Mouse (Mus musculus): ENCODE results near the gene Depdc5. TPM values are rescaled to one million over a fixed set of nuclear protein-coding genes. Genes with fewer than 3 reads are reported as not detected.

The Depdc5 gene
- polyA plus RNA-seq, 1 experiment from 2014 or later = 25.7 TPM

DNA sequence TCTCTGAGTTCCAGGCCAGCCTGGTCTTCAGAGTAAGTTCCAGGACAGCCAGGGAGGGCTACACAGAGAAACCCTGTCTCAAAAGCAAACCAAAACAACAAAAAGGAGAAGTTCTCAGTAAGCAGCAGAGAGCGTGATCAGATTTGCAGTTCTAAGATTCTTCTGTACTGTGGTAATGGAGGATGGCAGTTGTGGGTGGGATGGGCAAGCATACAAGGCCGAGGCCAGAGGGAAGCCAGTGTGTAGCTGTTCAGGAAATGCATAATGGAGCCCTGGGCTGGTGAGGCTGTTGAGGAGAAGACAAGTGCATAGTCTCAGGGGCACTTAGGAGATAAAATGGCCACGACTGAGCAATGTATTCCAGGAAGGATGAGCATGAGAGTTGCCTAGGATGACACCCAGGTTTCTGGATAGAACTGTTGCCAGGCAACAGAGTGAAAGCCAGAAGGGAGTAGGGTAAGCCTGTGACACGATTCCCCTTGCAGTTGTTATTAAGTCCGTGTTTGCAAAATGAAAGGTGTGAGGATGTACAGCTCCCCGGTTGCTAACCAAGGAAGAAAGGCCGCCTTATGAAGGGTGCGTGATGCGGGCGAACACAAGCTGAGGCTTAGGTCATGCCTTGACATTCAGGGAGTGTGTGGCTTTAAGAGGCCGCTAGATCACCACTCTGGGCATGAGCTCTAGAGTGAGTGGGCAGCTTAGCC is 142.1 kb downstream of the Depdc5 start:
- Histone ChIP-seq H3K4me2 (replicated peaks; ENCODE audit: low read depth, low read length) (no peak overlapping the region), H3K36me3 (ENCODE audit: insufficient read depth, low read length) (no peaks in the 10 kb centered on the region), H3K9ac (replicated peaks; ENCODE audit: low read length) (no peak overlapping the region), H3K27ac (ENCODE audit: low read length) (no peak overlapping the region), H3K4me1 (ENCODE audit: insufficient read depth, low read length) (peaks cover under 1% of the 10 kb centered on the region; the same call in 1 of the 2 replicates), H3K9me3 (ENCODE audit: low read length) (no peaks in the 10 kb centered on the region), H3K27me3 (ENCODE audit: insufficient read depth, low read length) (no peaks in the 10 kb centered on the region), H3K4me3 (ENCODE audit: low read length) (no peak overlapping the region)
- WGBS = 81% methylated on average over 11 of the region's 11 CpGs
- no peak for ATAC-seq (ENCODE audit: low FRiP score, low TSS enrichment)

DNA sequence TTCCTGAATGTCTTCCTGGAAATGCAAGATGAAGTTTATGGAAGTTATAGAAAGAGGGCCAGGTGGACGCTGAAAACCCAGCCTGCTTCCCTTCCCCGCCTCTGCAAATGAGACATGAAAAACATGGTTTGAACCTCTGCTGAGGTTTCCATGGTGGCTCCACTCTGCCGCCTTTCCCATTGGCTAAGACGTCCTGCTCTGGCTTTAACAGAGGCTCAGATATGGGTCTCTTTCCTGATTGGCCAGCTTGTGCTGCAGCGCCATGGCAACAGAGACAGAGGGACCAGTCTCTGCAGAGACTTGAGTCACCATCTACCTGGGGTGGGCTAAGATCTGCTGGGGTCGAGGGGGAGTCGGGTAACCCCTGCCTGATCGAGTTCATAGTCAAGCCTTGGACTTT is 143.2 kb downstream of the Depdc5 start:
- Histone ChIP-seq H3K27me3 (ENCODE audit: insufficient read depth, low read length) (no peaks in the 10 kb centered on the region), H3K4me2 (replicated peaks; ENCODE audit: low read depth, low read length) (no peak overlapping the region), H3K27ac (ENCODE audit: low read length) (no peak overlapping the region), H3K4me1 (ENCODE audit: insufficient read depth, low read length) (peaks cover 6% of the 10 kb centered on the region; the same call in 1 of the 2 replicates), H3K36me3 (ENCODE audit: insufficient read depth, low read length) (no peaks in the 10 kb centered on the region), H3K9me3 (ENCODE audit: low read length) (no peaks in the 10 kb centered on the region), H3K9ac (replicated peaks; ENCODE audit: low read length) (no peak overlapping the region), H3K4me3 (ENCODE audit: low read length) (no peak overlapping the region)
- no peak for ATAC-seq (ENCODE audit: low FRiP score, low TSS enrichment)
- whole genome bisulfite sequencing = 35% methylated on average over 8 of the region's 8 CpGs

DNA sequence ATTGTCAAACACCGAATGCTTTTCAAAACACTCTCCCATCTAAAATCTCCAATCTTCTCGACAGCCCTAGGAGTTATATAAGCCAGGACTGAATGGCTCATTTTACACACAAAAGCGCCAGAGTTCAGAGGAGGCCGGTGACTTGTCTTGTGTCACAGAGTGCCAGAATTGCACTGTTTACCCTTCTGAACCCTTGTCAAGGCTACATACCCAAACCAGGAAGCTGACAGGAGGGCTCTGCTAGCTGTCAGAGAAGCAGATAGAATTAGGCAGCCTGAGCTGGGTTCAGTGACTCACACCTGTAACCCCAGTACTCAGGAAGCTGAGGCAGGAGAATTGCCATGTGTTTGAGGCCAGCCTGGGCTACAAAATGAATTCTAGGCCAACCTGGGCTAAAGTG is 143.9 kb downstream of the Depdc5 start:
- Histone ChIP-seq H3K4me2 (replicated peaks; ENCODE audit: low read depth, low read length) (no peak overlapping the region), H3K9me3 (ENCODE audit: low read length) (no peaks in the 10 kb centered on the region), H3K27me3 (ENCODE audit: insufficient read depth, low read length) (no peaks in the 10 kb centered on the region), H3K27ac (ENCODE audit: low read length) (no peak overlapping the region), H3K36me3 (ENCODE audit: insufficient read depth, low read length) (no peaks in the 10 kb centered on the region), H3K4me3 (ENCODE audit: low read length) (no peak overlapping the region), H3K9ac (replicated peaks; ENCODE audit: low read length) (no peak overlapping the region), H3K4me1 (ENCODE audit: insufficient read depth, low read length) (peaks cover 6% of the 10 kb centered on the region; the same call in 1 of the 2 replicates)
- no peak for ATAC-seq (ENCODE audit: low FRiP score, low TSS enrichment)
- WGBS = 52% methylated on average over 4 of the region's 4 CpGs

DNA sequence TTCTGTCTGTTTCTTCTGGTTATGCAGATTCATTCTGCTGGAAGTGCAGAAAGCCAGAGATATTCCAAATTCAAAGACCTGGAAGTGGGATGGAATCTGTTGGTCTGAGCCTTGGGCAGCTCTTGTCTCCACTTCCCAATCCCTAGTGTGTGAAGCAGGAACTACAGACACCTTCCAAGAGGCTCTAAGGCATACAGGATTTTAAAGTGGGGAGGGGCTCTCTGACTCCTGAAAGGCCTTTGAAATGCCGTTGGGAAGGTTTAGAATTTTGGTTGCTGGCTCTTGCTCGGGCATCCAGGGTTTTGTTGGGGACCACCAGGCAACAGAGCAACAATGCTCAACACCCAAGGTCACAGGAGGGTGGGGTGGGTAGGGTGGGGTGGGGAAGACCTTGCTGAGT is 145.8 kb downstream of the Depdc5 start:
- no peak overlapping the region for H3K27ac ChIP-seq (ENCODE audit: low read length)

GRCm38 (mm10) chr5:33009818-33010812 is 146.6 kb downstream of the Depdc5 start:
- Histone ChIP-seq H3K36me3 (ENCODE audit: insufficient read depth, low read length) (no peaks in the 10 kb centered on the region), H3K9me3 (ENCODE audit: low read length) (no peaks in the 10 kb centered on the region), H3K4me1 (ENCODE audit: insufficient read depth, low read length) (peaks cover 6% of the 10 kb centered on the region; the same call in 1 of the 2 replicates), H3K4me3 (ENCODE audit: low read length) (no peak overlapping the region), H3K4me2 (replicated peaks; ENCODE audit: low read depth, low read length) (no peak overlapping the region), H3K27ac (ENCODE audit: low read length) (no peak overlapping the region), H3K9ac (replicated peaks; ENCODE audit: low read length) (no peak overlapping the region), H3K27me3 (ENCODE audit: insufficient read depth, low read length) (no peaks in the 10 kb centered on the region)
- no peak for ATAC-seq (ENCODE audit: low FRiP score, low TSS enrichment)
- 62% methylated on average over 14 of the region's 14 CpGs for WGBS

More for the DNA sequence above, 145.8 kb downstream of the Depdc5 start:
- H3K4me3 ChIP-seq (ENCODE audit: low read length) = no peak overlapping the region
- H3K4me1 ChIP-seq (ENCODE audit: insufficient read depth, low read length) = peaks cover 6% of the 10 kb centered on the region; the same call in 1 of the 2 replicates
- no peak overlapping the region for H3K4me2 ChIP-seq (replicated peaks; ENCODE audit: low read depth, low read length)
- no peaks in the 10 kb centered on the region for H3K9me3 ChIP-seq (ENCODE audit: low read length)
- WGBS = 44% methylated on average over 2 of the region's 2 CpGs
- H3K36me3 ChIP-seq (ENCODE audit: insufficient read depth, low read length) = no peaks in the 10 kb centered on the region
- ATAC-seq (ENCODE audit: low FRiP score, low TSS enrichment) = no peak
- H3K27me3 ChIP-seq (ENCODE audit: insufficient read depth, low read length) = no peaks in the 10 kb centered on the region
- no peak overlapping the region for H3K9ac ChIP-seq (replicated peaks; ENCODE audit: low read length)

DNA sequence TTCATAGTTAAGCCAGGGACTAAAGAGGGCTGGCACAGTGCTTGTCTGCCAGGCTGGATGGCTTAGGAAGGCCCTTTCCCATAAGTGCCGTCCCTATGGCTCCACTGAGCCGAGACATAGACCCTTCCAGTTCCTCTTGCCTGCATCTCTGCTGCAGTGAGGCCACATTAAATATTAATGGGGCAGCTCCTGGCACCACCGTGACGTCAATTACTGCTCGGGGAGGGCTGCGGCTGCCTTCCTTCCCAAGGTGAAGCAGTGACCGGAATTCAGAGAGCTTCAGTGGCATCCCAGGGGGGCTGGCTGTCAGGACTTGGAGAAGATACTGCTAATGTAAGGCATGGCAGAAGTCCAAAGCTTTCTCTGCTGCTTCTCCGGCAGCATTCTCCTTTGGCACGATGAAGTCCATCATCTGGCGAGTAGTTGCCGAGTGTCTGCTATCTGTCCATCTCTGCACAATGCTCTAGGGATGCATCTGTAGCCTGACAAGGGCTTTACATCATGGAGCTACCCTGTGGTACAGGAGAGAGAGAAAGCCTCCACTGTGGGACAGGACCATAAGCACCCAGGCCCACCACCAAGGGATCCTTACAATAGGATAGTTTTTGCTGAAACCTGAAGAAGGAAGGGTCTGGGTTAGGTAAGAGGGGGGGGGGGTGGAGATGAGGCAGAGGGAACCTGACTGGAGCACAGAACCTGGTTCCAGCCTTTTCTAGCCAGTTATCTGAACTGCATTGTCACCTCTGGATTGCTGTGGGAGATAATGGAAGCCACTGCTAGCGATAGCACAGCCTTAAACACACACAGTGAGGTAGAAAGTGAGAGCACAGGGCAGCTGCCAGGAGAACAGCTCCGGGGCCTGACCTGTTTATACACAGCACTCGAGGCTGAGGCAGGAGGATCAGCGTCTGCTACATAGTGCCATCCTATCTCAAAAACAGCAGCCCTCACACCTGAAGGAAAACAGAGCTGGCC is 147.9 kb downstream of the Depdc5 start:
- Histone ChIP-seq H3K27me3 (ENCODE audit: insufficient read depth, low read length) (no peaks in the 10 kb centered on the region), H3K4me2 (replicated peaks; ENCODE audit: low read depth, low read length) (peak overlapping the region; percentile 8; the same call in 1 of the 2 replicates), H3K9ac (replicated peaks; ENCODE audit: low read length) (no peak overlapping the region), H3K27ac (ENCODE audit: low read length) (no peak overlapping the region), H3K36me3 (ENCODE audit: insufficient read depth, low read length) (no peaks in the 10 kb centered on the region), H3K9me3 (ENCODE audit: low read length) (no peaks in the 10 kb centered on the region), H3K4me3 (ENCODE audit: low read length) (no peak overlapping the region), H3K4me1 (ENCODE audit: insufficient read depth, low read length) (peaks cover 6% of the 10 kb centered on the region; the same call in 1 of the 2 replicates)
- WGBS = 42% methylated on average over 15 of the region's 15 CpGs
- ATAC-seq (ENCODE audit: low FRiP score, low TSS enrichment) = peak; percentile 44; the same call in 1 of the 2 replicates

- no peak for ATAC-seq (ENCODE audit: low FRiP score, low TSS enrichment)
- peaks cover 11% of the 10 kb centered on the region for H3K4me1 ChIP-seq (ENCODE audit: insufficient read depth, low read length)
- no peaks in the 10 kb centered on the region for H3K36me3 ChIP-seq (ENCODE audit: insufficient read depth, low read length)
- no peaks in the 10 kb centered on the region for H3K9me3 ChIP-seq (ENCODE audit: low read length)
- H3K27ac ChIP-seq (ENCODE audit: low read length) = no peak overlapping the region
- WGBS = 71% methylated on average over 1 of the region's 1 CpGs
- H3K4me2 ChIP-seq (replicated peaks; ENCODE audit: low read depth, low read length) = no peak overlapping the region
- no peaks in the 10 kb centered on the region for H3K27me3 ChIP-seq (ENCODE audit: insufficient read depth, low read length)
- H3K4me3 ChIP-seq (ENCODE audit: low read length) = no peak overlapping the region
- H3K9ac ChIP-seq (replicated peaks; ENCODE audit: low read length) = no peak overlapping the region
Measured at GRCm38 (mm10) chr5:33014096-33014495, 150.6 kb downstream of the Depdc5 start.

DNA sequence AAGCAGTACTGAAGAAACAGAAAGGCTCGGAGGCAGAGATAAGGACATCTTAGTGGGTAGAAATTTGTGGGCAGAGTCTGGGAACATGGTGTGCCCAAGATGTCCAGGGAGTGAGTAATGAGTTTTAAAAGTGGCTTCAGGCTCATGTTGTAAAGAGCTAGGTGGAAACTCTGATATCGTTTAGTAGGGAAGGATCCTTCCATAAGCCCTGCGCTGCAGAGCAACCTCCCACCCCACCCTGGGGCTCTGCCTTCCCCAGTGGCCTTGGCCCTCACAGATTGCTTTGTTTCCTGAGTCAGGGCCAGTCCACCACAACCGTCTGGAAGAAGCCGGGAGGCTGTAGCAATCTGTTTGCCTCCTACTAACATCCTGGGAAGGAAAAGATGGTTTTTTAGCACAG is 152.1 kb downstream of the Depdc5 start:
- H3K27ac ChIP-seq (ENCODE audit: low read length) = no peak overlapping the region
- 66% methylated on average over 5 of the region's 5 CpGs for WGBS
- H3K9ac ChIP-seq (replicated peaks; ENCODE audit: low read length) = no peak overlapping the region

GRCm38 (mm10) chr5:33018189-33018560 is 154.7 kb downstream of the Depdc5 start:
- Histone ChIP-seq H3K27me3 (ENCODE audit: insufficient read depth, low read length) (no peaks in the 10 kb centered on the region), H3K4me3 (ENCODE audit: low read length) (peak overlapping the region; percentile 83), H3K4me2 (replicated peaks; ENCODE audit: low read depth, low read length) (peak overlapping the region; percentile 66), H3K36me3 (ENCODE audit: insufficient read depth, low read length) (peaks cover 8% of the 10 kb centered on the region; the same call in 1 of the 2 replicates), H3K9ac (replicated peaks; ENCODE audit: low read length) (peak overlapping the region; percentile 96), H3K9me3 (ENCODE audit: low read length) (no peaks in the 10 kb centered on the region), H3K4me1 (ENCODE audit: insufficient read depth, low read length) (peaks cover 23% of the 10 kb centered on the region), H3K27ac (ENCODE audit: low read length) (peak overlapping the region; percentile 73)
- peak; percentile 65 for ATAC-seq (ENCODE audit: low FRiP score, low TSS enrichment)
- WGBS = 6% methylated on average over 15 of the region's 15 CpGs

More for the DNA sequence above, 152.1 kb downstream of the Depdc5 start:
- Histone ChIP-seq H3K4me3 (ENCODE audit: low read length) (no peak overlapping the region), H3K4me1 (ENCODE audit: insufficient read depth, low read length) (peaks cover 20% of the 10 kb centered on the region), H3K36me3 (ENCODE audit: insufficient read depth, low read length) (no peaks in the 10 kb centered on the region), H3K9me3 (ENCODE audit: low read length) (no peaks in the 10 kb centered on the region), H3K27me3 (ENCODE audit: insufficient read depth, low read length) (no peaks in the 10 kb centered on the region), H3K4me2 (replicated peaks; ENCODE audit: low read depth, low read length) (no peak overlapping the region)
- no peak for ATAC-seq (ENCODE audit: low FRiP score, low TSS enrichment)
